Mouse (Mus musculus) embryonic facial prominence, embryonic 12.5 days (tissue): ENCODE measurements around the gene Fam83d. TPM values are rescaled to one million over a fixed set of nuclear protein-coding genes. Genes with fewer than 3 reads are reported as not detected.
"Not testable (repeated sequence)": the region's sequence is repeated elsewhere in the genome, so short reads cannot be mapped to it uniquely, and the experiment has no call there.

Experiments used
- ATAC-seq: fragments of 200-750 bp; cut with Nextera tagmentation; 2 replicates; pipeline ENCODE4 v1.8.0; 2017; ENCODE audit not compliant: insufficient number of reproducible peaks, insufficient read depth, low FRiP score, low TSS enrichment
- H3K27ac ChIP-seq: fragments of 300-500 bp; sonication (generic); 2 replicates; pipeline ENCODE4 v1.5.1; 2016; ENCODE audit warnings: mild to moderate bottlenecking
- H3K27me3 ChIP-seq: fragments of 300-500 bp; sonication (generic); 2 replicates; pipeline ENCODE4 v1.6.1; 2016; ENCODE audit warnings: mild to moderate bottlenecking, moderate library complexity
- H3K36me3 ChIP-seq: fragments of 300-500 bp; sonication (generic); 2 replicates; pipeline ENCODE4 v1.6.1; 2016; ENCODE audit warnings: mild to moderate bottlenecking
- H3K4me1 ChIP-seq: fragments of 300-500 bp; sonication (generic); 2 replicates; pipeline ENCODE4 v1.6.1; 2016
- H3K4me2 ChIP-seq: fragments of 300-500 bp; sonication (generic); replicated peaks from 2 replicates; pipeline ENCODE4 v1.6.1; 2016; ENCODE audit warnings: mild to moderate bottlenecking, moderate library complexity
- H3K4me3 ChIP-seq: fragments of 300-500 bp; sonication (generic); 2 replicates; pipeline ENCODE4 v1.5.1; 2016; ENCODE audit warnings: mild to moderate bottlenecking
- H3K9ac ChIP-seq: fragments of 300-500 bp; sonication (generic); 2 replicates; pipeline ENCODE4 v1.6.1; 2016; ENCODE audit warnings: mild to moderate bottlenecking, moderate library complexity
- H3K9me3 ChIP-seq: fragments of 300-500 bp; sonication (generic); 2 replicates; pipeline ENCODE4 v1.6.1; 2016; ENCODE audit warnings: mild to moderate bottlenecking, moderate library complexity
- WGBS: fragments of 180-500 bp; shearing (Covaris S2); methylation state at CpG from one replicate; pipeline ENCODE4 v1.1.7; 2016; 5-methylcytosine and 5-hydroxymethylcytosine counted together
- polyA plus RNA-seq: library from polyadenylated mRNA; unstranded; fragments of >200 nt; fragmentation: Nextera tagmentation; extraction: Ambion mirVana; gene quantifications from 2 replicates; pipeline ENCODE4 v1.2.1, GENCODE M21; 2016

The Fam83d gene
- polyA plus RNA-seq, 1 experiment from 2014 or later, result 52.6 TPM

DNA sequence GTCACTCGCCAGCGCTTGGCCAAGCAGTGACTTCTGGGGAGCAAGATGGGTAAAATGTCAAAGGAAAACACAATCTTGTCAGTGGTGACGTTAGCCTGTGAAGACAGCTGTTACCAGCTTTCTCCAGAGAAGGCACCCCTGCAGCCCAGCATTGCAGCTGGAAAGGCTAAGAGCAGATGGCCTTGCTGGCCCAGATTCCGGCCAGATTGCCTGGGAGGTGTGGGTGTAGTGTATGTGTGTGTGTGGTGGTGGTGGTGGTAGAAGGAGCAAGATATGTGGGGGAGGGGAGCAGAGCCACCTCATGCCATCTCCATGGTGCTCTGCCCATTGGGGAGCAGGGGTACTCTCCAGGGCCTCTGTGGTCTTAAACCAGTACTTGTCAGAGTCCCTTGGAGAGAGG, 34.8 kb upstream of the Fam83d start:
- 78% methylated on average over 4 of the region's 4 CpGs for WGBS

DNA sequence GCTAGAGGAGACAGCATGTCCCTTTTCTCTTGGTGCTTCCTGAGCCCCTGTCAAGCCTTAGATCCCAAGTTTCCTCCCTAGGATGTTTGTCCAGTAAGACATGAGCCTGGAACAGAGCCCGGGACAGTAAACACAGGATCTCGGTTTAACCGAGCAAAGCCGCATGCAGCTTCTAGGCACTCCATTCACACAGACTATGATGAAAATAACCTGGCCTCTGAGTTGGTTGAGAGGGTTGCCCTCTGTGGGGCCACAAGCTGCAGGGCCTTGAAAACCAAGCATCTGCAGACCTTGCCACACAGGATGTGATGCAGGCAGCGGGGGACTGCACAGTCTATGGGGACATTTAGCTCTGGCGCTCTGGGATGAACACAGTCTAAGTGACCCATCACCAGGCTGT, 34.0 kb upstream of the Fam83d start:
- H3K4me2 ChIP-seq, result no peak overlapping the region
- no peak overlapping the region for H3K27ac ChIP-seq
- ATAC-seq, result no peak
- H3K9me3 ChIP-seq, result no peaks in the 10 kb centered on the region
- no peak overlapping the region for H3K4me3 ChIP-seq
- WGBS, result 84% methylated on average over 6 of the region's 6 CpGs
- H3K4me1 ChIP-seq, result no peaks in the 10 kb centered on the region
- no peaks in the 10 kb centered on the region for H3K36me3 ChIP-seq
- H3K9ac ChIP-seq, result no peak overlapping the region
- no peaks in the 10 kb centered on the region for H3K27me3 ChIP-seq

More for the DNA sequence above, 34.8 kb upstream of the Fam83d start:
- no peaks in the 10 kb centered on the region for H3K9me3 ChIP-seq
- no peaks in the 10 kb centered on the region for H3K4me1 ChIP-seq
- no peak overlapping the region for H3K4me3 ChIP-seq
- no peaks in the 10 kb centered on the region for H3K27me3 ChIP-seq
- no peak overlapping the region for H3K4me2 ChIP-seq
- no peaks in the 10 kb centered on the region for H3K36me3 ChIP-seq
- H3K27ac ChIP-seq, result no peak overlapping the region
- no peak for ATAC-seq
- H3K9ac ChIP-seq, result no peak overlapping the region

DNA sequence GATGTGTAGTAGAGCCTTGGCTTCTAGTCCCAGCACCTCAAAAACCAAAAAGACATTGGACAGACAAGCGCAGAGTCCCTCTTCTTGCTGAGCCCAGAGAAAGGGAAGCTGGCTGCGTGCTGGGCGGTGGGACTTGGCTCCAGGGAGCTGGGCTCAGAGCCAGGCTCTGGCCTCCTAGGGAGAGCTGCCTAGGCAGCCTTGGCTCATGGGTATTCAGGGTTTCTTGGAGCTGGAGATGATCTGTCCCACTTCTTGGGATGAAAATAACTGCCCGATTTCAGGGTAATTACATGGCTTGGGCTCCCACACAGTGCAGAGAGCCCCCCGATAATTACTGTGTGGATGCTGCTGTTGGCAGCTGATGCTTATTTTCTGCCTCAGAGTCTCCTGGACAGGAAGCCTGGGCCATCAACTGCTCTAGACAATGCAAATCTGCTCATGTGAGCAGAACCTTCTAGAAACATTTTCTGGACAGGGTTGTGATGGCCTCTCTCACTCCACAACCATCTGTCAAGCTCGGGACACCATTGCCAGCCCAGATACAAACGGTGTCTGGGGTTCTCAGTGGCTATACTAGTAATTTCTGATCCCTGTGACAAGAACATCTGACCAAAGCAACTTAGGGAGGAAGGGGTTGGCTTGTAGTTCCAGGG, 33.3 kb upstream of the Fam83d start:
- Histone ChIP-seq H3K27ac (no peak overlapping the region), H3K4me1 (no peaks in the 10 kb centered on the region), H3K36me3 (no peaks in the 10 kb centered on the region), H3K4me2 (no peak overlapping the region), H3K27me3 (no peaks in the 10 kb centered on the region), H3K9ac (no peak overlapping the region), H3K9me3 (no peaks in the 10 kb centered on the region), H3K4me3 (no peak overlapping the region)
- 86% methylated on average over 7 of the region's 7 CpGs for WGBS
- no peak for ATAC-seq

DNA sequence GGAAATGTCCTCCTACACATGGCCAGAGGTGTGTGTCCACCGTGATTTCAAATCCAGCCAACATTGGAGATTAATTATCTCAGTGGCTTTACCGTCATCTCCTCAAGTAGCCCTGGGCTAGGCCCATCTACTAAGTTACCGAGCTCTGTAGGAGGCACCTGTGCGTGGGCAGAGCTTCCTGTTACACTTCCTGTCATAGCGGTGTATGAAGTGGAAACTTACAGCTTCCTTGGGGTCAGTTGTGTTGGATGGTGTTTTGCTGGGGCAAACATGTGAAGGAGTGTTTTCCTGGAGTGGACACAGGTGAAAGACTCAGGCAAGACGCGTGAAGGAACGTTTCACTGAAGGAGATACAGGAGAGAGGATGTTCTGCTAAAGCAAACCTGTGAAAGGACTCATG, 32.6 kb upstream of the Fam83d start:
- WGBS, result 88% methylated on average over 8 of the region's 8 CpGs
- Histone ChIP-seq H3K9me3 (no peaks in the 10 kb centered on the region), H3K4me1 (no peaks in the 10 kb centered on the region), H3K27me3 (no peaks in the 10 kb centered on the region), H3K4me2 (no peak overlapping the region), H3K4me3 (no peak overlapping the region), H3K9ac (no peak overlapping the region), H3K27ac (no peak overlapping the region), H3K36me3 (no peaks in the 10 kb centered on the region)
- no peak for ATAC-seq

DNA sequence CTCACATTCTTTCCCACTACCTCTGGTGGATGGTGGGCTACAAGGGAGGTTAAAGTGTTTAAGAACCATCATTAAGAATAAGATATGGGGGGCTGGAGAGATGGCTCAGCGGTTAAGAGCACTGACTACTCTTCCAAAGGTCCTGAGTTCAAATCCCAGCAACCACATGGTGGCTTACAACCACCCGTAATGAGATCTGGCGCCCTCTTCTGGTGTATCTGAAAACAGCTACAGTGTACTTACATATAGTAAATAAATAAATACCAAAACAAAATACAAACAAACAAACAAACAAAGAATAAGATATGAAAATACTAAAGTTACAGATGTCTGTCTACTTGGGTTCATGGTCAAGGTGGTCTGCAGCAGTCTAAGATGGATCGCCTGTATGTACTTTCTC, 31.6 kb upstream of the Fam83d start:
- not testable (repeated sequence) for H3K4me3 ChIP-seq, H3K9ac ChIP-seq, H3K4me1 ChIP-seq, H3K36me3 ChIP-seq, H3K4me2 ChIP-seq, H3K9me3 ChIP-seq, H3K27ac ChIP-seq, ATAC-seq, H3K27me3 ChIP-seq
- 77% methylated on average over 4 of the region's 4 CpGs for WGBS

DNA sequence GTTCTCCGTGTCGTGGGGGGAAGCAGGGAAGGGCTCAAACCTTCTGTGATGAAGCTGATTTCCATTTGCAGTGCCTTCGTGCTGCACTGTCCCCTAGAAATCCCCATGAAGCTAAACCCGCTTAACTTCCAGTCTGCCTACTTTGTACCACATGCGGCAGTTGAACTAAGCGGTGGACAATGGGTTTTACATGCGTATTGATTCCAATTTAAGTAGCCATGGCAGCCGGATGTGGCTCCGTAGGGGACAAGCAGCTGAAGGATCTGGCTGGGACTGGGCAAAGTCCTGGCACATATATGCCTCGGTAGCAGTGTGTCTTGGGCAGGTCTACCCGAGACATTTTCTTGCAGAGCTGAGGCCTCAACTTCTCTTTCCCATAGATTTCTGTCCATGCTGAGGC, 29.3 kb upstream of the Fam83d start:
- H3K9ac ChIP-seq, result no peak overlapping the region
- ATAC-seq, result no peak
- H3K27me3 ChIP-seq, result no peaks in the 10 kb centered on the region
- H3K9me3 ChIP-seq, result no peaks in the 10 kb centered on the region
- WGBS, result 88% methylated on average over 11 of the region's 11 CpGs
- no peak overlapping the region for H3K27ac ChIP-seq
- no peak overlapping the region for H3K4me3 ChIP-seq
- H3K4me2 ChIP-seq, result no peak overlapping the region
- no peaks in the 10 kb centered on the region for H3K4me1 ChIP-seq
- no peaks in the 10 kb centered on the region for H3K36me3 ChIP-seq

DNA sequence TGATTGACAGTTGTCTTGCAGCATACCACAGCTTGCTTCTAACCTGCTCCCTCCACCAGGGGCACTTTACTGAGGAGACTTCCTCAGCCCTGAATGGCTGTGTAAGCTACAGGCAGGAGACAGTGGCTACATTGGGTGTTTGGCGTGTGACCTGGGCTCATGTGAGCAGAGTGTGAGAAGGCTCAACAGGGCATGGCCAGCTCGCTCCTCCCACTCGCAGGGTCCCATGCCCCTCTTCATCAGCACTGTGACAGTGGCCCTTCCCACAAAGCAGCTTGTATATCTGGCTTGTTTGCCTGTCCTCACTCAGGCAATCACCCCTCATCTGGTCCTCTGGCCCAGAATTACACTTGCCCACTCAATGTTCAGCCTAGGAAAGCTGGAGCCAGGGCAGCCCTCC, 28.8 kb upstream of the Fam83d start:
- Histone ChIP-seq H3K9me3 (no peaks in the 10 kb centered on the region), H3K36me3 (no peaks in the 10 kb centered on the region), H3K4me3 (no peak overlapping the region), H3K4me1 (no peaks in the 10 kb centered on the region), H3K4me2 (no peak overlapping the region), H3K27ac (no peak overlapping the region), H3K27me3 (no peaks in the 10 kb centered on the region), H3K9ac (no peak overlapping the region)
- ATAC-seq, result no peak
- WGBS, result 82% methylated on average over 3 of the region's 3 CpGs

DNA sequence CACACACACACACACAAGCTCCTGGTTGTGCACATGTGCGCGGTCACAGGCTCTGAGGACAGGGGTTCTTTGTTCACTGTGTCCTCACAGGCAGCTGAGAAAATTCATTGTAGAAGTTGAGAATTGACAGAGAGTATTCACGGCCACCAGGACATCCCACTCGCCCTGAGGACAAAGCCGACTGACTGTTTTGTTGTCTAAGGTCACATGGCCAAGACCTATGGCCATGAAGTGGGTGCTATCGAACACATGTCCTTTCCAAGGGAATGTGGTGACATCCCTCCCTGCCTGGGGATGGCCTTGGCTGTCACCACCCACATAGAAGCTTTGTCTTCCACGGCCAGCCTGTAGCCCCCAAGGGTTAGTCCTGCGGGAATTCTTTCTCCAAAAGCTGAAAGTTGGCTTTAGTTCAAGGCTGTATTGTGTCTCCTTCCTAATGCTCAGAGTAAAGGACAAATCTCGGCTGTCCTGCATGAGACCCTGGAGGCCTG, 26.8 kb upstream of the Fam83d start:
- no peak overlapping the region for H3K27ac ChIP-seq
- H3K27me3 ChIP-seq, result no peaks in the 10 kb centered on the region
- no peaks in the 10 kb centered on the region for H3K9me3 ChIP-seq
- no peak overlapping the region for H3K4me3 ChIP-seq
- no peaks in the 10 kb centered on the region for H3K36me3 ChIP-seq
- no peak for ATAC-seq
- 50% methylated on average over 9 of the region's 9 CpGs for WGBS
- H3K4me2 ChIP-seq, result no peak overlapping the region
- no peak overlapping the region for H3K9ac ChIP-seq
- no peaks in the 10 kb centered on the region for H3K4me1 ChIP-seq

DNA sequence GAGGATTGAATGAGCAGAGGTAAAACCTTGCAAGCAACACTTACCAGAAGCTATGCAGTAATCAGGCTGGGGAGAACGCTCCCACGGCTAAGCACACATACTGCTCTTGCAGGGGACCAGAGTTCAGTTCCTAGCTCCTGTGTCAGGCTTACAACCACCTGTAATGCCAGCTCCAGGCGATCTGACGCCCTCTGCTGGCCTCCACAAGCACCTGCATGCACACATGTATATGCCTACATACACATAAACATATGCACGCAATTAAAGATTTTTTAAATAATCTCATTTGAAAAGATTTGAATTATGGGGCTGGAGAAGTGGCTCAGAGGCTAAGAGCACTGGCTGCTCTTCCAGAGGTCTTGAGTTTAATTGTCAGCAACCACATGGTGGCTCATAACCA, 25.5 kb upstream of the Fam83d start:
- 77% methylated on average over 5 of the region's 5 CpGs for WGBS
- no peak for ATAC-seq
- Histone ChIP-seq H3K9ac (no peak overlapping the region), H3K36me3 (no peaks in the 10 kb centered on the region), H3K4me3 (no peak overlapping the region), H3K4me2 (no peak overlapping the region), H3K27me3 (no peaks in the 10 kb centered on the region), H3K9me3 (no peaks in the 10 kb centered on the region), H3K4me1 (no peaks in the 10 kb centered on the region), H3K27ac (no peak overlapping the region)

DNA sequence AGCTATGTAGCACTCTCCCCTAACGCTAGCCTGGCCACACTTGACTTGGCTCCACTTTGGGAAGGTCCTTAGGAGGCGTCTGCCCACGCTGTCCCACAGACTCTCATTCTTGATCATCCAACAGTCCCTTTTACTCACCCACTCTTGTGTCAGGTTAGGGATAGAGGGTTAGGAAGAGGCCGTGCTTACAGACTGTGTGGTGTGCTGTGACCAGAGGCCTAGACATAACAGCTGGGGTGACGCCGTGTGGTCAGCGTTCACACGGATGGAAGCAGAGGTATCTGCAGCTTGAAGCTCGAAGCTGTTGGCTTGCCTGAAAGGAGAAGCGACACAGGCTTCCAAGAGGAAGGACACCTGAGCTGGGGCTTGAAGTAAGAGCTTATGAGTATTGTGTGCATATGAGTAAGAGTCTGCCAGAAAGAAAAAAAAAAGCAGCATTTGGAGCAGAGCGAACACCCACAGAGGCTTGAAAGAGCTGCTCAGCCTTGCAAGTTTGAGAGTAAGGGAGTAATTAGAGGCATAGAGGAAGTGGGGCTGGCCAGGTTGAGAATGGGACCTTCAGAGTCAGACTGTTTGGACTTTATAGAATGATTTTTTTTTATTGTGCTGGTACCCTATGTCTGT, 24.3 kb upstream of the Fam83d start:
- Histone ChIP-seq H3K4me3 (no peak overlapping the region), H3K4me2 (no peak overlapping the region), H3K9ac (no peak overlapping the region), H3K27me3 (no peaks in the 10 kb centered on the region), H3K36me3 (no peaks in the 10 kb centered on the region), H3K9me3 (no peaks in the 10 kb centered on the region), H3K27ac (no peak overlapping the region), H3K4me1 (no peaks in the 10 kb centered on the region)
- 88% methylated on average over 11 of the region's 11 CpGs for WGBS
- no peak for ATAC-seq

DNA sequence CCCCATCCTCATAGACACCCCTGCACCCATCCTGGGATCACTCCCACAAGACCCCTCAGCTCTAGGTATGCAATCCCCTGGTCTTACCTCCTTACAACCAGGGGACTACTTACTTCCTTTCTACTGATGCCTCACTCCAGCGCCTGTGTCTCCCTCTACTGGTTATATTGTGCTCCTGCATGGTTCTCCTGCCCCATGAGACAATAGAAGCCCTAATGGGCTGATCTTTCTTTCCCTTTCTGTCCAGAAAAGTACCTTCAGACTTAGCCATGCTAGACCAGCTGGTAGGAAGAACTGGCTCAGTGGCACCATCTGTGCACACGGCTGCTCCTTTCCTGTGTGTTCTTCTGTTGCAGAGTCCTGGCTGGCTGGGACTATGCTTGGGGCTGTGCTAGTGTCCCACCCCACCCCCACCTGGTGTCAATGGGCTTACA, 22.8 kb upstream of the Fam83d start:
- Histone ChIP-seq H3K27ac (no peak overlapping the region), H3K9ac (no peak overlapping the region), H3K4me2 (no peak overlapping the region), H3K4me3 (no peak overlapping the region), H3K36me3 (no peaks in the 10 kb centered on the region), H3K4me1 (no peaks in the 10 kb centered on the region), H3K27me3 (no peaks in the 10 kb centered on the region), H3K9me3 (no peaks in the 10 kb centered on the region)
- WGBS, result 26% methylated on average over 2 of the region's 2 CpGs
- no peak for ATAC-seq

DNA sequence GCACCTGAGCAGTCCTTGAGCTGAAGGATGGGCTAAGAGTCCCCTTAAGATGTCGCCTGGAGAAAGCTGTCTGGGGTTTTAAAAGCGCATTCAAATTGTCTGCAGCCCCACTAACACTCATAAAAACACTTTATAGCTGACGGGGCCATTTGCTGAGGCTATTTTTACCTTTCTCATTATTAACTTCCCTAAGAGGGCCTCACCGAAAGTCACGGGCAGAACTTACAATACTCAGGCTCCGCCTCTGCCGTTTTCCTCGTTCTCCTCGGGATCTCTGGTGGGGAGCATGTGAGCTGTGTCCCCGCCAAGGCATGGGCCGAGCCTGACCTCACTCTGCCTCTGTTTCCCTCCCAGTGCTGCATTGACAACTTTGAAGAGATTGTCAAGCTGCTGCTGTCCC, 21.7 kb upstream of the Fam83d start:
- Histone ChIP-seq H3K4me1 (no peaks in the 10 kb centered on the region), H3K4me3 (no peak overlapping the region), H3K9ac (no peak overlapping the region), H3K36me3 (no peaks in the 10 kb centered on the region), H3K9me3 (no peaks in the 10 kb centered on the region), H3K4me2 (no peak overlapping the region), H3K27me3 (no peaks in the 10 kb centered on the region), H3K27ac (no peak overlapping the region)
- WGBS, result 78% methylated on average over 11 of the region's 11 CpGs
- no peak for ATAC-seq
